Mouse (Mus musculus) intestine, postnatal 0 days (tissue): ENCODE results near the gene Rsph10b. TPM values are rescaled to one million over a fixed set of nuclear protein-coding genes. Genes with fewer than 3 reads are reported as not detected.

Experiments used
- ATAC-seq: fragments of 200-750 bp; cut with Nextera tagmentation; 2 replicates; pipeline ENCODE4 v1.8.0; 2017; ENCODE audit warnings: mild to moderate bottlenecking, moderate TSS enrichment, moderate library complexity
- H3K27ac ChIP-seq: fragments of 300-500 bp; sonication (generic); 2 replicates; pipeline ENCODE4 v1.5.1; 2014; ENCODE audit warnings: mild to moderate bottlenecking, low read depth, low read length, moderate library complexity
- H3K27me3 ChIP-seq: fragments of 300-500 bp; sonication (generic); replicated peaks from 2 replicates; pipeline ENCODE4 v1.6.1; 2014; ENCODE audit warnings: low read length, mixed read lengths; ENCODE audit not compliant: control insufficient read depth, insufficient read depth
- H3K36me3 ChIP-seq: fragments of 300-500 bp; sonication (generic); 2 replicates; pipeline ENCODE4 v1.6.1; 2014; ENCODE audit warnings: mild to moderate bottlenecking, moderate library complexity; ENCODE audit not compliant: control insufficient read depth, insufficient read depth
- H3K4me1 ChIP-seq: fragments of 300-500 bp; sonication (generic); replicated peaks from 2 replicates; pipeline ENCODE4 v1.6.1; 2014; ENCODE audit warnings: antibody characterized with exemption, low read length, mixed read lengths; ENCODE audit not compliant: control insufficient read depth, insufficient read depth
- H3K4me2 ChIP-seq: fragments of 300-500 bp; sonication (generic); replicated peaks from 2 replicates; pipeline ENCODE4 v1.6.1; 2014; ENCODE audit warnings: low read depth, mild to moderate bottlenecking, moderate library complexity
- H3K4me3 ChIP-seq: fragments of 300-500 bp; sonication (generic); 2 replicates; pipeline ENCODE4 v1.5.1; 2014; ENCODE audit warnings: low read depth, low read length
- H3K9ac ChIP-seq: fragments of 300-500 bp; sonication (generic); 2 replicates; pipeline ENCODE4 v1.6.1; 2014; ENCODE audit warnings: mild to moderate bottlenecking, low read depth, low read length
- H3K9me3 ChIP-seq: fragments of 300-500 bp; sonication (generic); 2 replicates; pipeline ENCODE4 v1.6.1; 2016; ENCODE audit warnings: mixed run types; ENCODE audit not compliant: control insufficient read depth
- CTCF ChIP-seq: sonication (generic); IDR thresholded peaks from 2 replicates; pipeline ENCODE4 v1.5.1; 2016; ENCODE audit warnings: low read depth, mild to moderate bottlenecking, control low read depth, antibody characterized with exemption, moderate library complexity
- WGBS: fragments of 180-500 bp; shearing (Covaris S2); extraction: QIAGEN DNeasy Blood & Tissue Kit; methylation state at CpG from one replicate; pipeline ENCODE4 v1.1.7; 2014; 5-methylcytosine and 5-hydroxymethylcytosine counted together
- polyA plus RNA-seq: library from polyadenylated mRNA; unstranded; fragments of >200 nt; fragmentation: Nextera tagmentation; extraction: Ambion mirVana; gene quantifications from 2 replicates; pipeline ENCODE4 v1.2.1, GENCODE M21; 2015

The Rsph10b gene
- polyA plus RNA-seq, 1 experiment from 2014 or later, result 1.5 TPM

DNA sequence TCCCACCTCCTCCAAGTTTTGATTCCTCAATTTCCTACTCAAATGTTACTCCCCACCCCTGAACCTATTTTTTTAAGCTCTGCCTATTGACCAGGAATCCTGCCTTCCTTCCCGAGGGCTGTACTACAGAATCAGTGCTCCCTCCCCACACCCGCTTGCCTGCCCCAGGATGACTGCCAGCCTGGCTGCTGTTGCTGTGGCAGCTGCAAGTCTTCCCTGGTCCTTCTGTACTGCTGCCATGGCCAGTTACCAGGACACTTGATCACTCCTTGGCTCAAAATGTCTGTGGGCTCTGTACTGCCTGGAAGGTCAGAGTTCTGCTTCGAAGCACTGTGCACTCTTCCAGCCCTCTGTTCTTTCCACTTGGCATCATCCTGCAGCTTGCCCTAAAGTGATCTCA is 30.7 kb upstream of the Rsph10b start:
- Histone ChIP-seq H3K27ac (no peak overlapping the region), H3K9me3 (no peaks in the 10 kb centered on the region), H3K4me3 (no peak overlapping the region), H3K36me3 (peaks cover 69% of the 10 kb centered on the region), H3K9ac (no peak overlapping the region), H3K27me3 (no peaks in the 10 kb centered on the region), H3K4me2 (no peak overlapping the region), H3K4me1 (no peaks in the 10 kb centered on the region)
- 77% methylated on average over 3 of the region's 3 CpGs for WGBS
- no peak for TF ChIP-seq CTCF
- ATAC-seq, result no peak

DNA sequence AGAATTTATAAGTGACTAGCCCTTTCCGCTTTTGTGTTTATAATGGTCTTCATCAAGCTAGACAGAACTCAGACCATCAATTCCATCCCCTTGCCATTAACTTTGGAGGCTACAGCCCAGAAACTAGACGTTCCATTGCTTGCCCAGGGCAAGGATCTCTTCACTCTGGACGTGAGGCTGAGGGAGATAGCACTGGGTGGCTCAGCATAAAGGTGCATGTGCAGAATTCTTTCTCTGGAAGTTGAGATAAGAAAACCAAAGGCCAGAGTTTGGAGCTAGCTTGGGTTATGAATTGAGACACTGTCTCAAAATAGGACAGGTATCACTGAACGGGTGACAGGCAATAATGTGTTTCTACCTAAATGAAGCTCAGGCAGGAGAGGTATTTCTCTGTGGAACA is 29.0 kb upstream of the Rsph10b start:
- Histone ChIP-seq H3K4me3 (no peak overlapping the region), H3K4me2 (no peak overlapping the region), H3K4me1 (no peaks in the 10 kb centered on the region; the same call in 1 of the 2 replicates), H3K27me3 (no peaks in the 10 kb centered on the region), H3K27ac (no peak overlapping the region; the same call in 1 of the 2 replicates), H3K36me3 (peaks cover 53% of the 10 kb centered on the region), H3K9me3 (no peaks in the 10 kb centered on the region), H3K9ac (no peak overlapping the region)
- no peak for TF ChIP-seq CTCF
- no peak for ATAC-seq
- WGBS, result 73% methylated on average over 4 of the region's 4 CpGs

DNA sequence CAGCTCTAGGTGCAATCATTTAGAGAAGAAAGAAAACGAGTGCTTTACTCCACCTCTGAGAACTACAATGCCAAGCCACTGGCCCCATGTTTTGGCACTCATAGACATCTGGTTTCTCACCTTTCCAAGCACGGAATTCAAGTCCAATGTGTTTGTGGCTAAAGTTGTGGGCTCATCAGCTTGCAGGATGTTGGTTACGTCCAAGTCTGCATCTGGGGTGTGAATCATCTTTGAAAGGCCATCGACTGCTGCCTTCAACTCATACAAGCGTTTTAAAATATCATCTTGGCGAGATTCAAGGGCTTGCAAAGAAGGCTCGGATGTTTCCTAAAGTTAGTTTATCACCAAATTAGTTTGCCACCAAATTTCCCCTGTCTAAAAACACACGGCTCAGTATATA is 26.4 kb upstream of the Rsph10b start:
- H3K4me1 ChIP-seq, result no peaks in the 10 kb centered on the region; the same call in 1 of the 2 replicates
- no peak overlapping the region for H3K9ac ChIP-seq
- TF ChIP-seq CTCF, result no peak
- no peak overlapping the region for H3K27ac ChIP-seq
- H3K4me2 ChIP-seq, result no peak overlapping the region
- ATAC-seq, result no peak
- H3K27me3 ChIP-seq, result no peaks in the 10 kb centered on the region
- H3K9me3 ChIP-seq, result no peaks in the 10 kb centered on the region
- WGBS, result 89% methylated on average over 8 of the region's 8 CpGs
- H3K36me3 ChIP-seq, result peaks cover 41% of the 10 kb centered on the region
- no peak overlapping the region for H3K4me3 ChIP-seq

DNA sequence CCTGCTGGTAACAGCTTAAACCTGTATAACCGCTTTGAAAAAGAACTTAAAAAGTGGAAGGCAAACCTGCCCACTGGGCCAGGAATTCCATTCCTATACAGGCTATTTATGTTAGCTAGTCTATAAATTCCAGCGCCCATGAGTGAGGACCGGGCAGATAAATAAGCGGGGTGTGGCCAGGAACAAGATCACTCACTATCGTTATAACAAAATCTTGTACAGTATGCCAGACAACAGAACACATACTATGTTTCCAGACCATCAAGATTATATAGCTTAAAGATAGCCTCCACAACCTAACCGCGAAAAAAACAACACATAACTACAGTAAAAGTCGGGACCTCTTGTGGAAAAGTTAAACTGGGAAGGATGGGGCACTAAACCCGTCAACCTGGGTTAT is 23.9 kb upstream of the Rsph10b start:
- Histone ChIP-seq H3K27ac (peak overlapping the region; percentile 82), H3K27me3 (no peaks in the 10 kb centered on the region), H3K4me2 (peak overlapping the region; percentile 90), H3K36me3 (peaks cover 16% of the 10 kb centered on the region), H3K4me1 (no peaks in the 10 kb centered on the region; the same call in 1 of the 2 replicates), H3K9ac (peak overlapping the region; percentile 65), H3K9me3 (no peaks in the 10 kb centered on the region), H3K4me3 (peak overlapping the region; percentile 62)
- WGBS, result under 1% methylated on average over 9 of the region's 9 CpGs
- no peak for TF ChIP-seq CTCF
- ATAC-seq, result peak; percentile 0; the same call in 1 of the 2 replicates

DNA sequence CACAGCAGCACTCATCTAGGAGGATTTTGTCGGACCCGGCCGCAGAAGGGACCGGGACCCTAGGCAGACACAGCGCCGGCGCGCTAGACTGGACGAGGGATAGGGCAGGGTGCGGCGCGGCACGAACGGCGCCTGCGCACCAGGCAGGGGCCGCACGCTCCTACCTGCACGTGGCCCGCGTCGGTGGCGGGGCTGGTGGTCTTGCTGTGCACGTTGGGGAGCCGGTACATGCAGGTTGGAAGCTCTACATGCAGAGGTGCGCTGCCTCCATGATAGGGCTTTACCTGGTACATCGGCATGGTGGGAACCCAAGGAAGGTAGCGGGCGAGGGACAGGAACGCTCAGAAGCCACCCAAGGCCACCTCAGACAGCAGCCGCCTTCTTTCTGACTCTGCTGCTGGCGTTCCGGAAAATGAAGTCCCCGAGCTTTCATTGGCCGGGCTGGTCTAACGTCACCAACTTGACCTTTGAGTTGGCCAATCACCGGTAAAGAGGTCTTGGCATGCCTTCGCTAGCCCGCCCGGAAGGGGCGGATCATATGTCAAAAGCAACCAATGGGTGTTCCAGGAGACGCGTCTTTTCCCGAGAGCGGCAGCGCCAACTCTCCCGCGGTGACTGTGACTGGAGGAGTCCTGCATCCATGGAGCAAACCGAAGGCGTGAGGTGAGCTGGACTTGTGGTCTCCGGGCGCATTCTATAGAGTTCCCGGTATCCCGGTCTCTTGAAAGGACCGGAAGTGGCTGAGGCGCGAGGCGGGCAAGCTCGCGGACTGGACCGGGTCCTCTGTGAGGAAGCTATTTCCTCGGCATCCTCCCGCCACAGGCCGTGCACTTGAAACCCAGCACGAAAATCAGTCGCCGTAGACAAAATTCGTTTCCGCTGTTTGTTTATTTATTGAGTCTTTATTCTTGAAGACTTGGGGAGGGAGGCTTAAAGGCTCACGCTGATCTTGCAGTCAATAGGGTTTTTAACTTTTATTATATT is 23.1 kb upstream of the Rsph10b start, which contains the start of the genes Aimp2 and Pms2:
Gene Aimp2 (minus strand): TSS at position 431 of the 984 bp plus-strand sequence.
Gene Pms2 (plus strand): TSS at position 548 of the 984 bp plus-strand sequence.
- Histone ChIP-seq H3K27ac (peak within 1 kb of the TSS; percentile 82), H3K4me2 (peak within 1 kb of the TSS; percentile 90), H3K36me3 (peaks cover 8% of the 10 kb centered on the region), H3K4me1 (no peaks in the 10 kb centered on the region; the same call in 1 of the 2 replicates), H3K27me3 (no peaks in the 10 kb centered on the region), H3K9ac (peak within 1 kb of the TSS; percentile 65), H3K9me3 (no peaks in the 10 kb centered on the region), H3K4me3 (peak within 1 kb of the TSS; percentile 62)
- under 1% methylated on average over 70 of the region's 70 CpGs for WGBS
- ATAC-seq, result peak; percentile 99
- TF ChIP-seq CTCF, result no peak

DNA sequence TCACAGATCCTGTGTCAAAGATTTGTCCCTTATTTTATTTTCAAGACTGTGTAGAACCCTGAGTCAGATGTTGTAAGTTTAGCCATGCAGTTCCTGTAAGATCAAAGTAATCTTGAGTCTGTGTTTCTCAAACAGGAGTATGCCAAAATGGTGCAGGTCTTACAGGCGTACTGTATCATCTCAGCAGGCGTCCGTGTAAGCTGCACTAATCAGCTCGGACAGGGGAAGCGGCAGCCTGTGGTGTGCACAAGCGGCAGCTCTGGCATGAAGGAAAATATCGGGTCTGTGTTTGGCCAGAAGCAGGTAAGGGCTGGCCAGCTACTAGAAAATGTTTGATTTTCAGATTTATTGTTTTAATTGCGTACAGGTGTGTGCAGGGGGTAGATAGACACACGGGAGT is 16.6 kb upstream of the Rsph10b start:
- TF ChIP-seq CTCF, result no peak
- H3K27me3 ChIP-seq, result no peaks in the 10 kb centered on the region
- no peak overlapping the region for H3K4me2 ChIP-seq
- peaks cover 14% of the 10 kb centered on the region for H3K36me3 ChIP-seq
- H3K9ac ChIP-seq, result no peak overlapping the region
- no peaks in the 10 kb centered on the region for H3K4me1 ChIP-seq
- 88% methylated on average over 9 of the region's 9 CpGs for WGBS
- no peak overlapping the region for H3K4me3 ChIP-seq
- no peak overlapping the region for H3K27ac ChIP-seq
- ATAC-seq, result no peak
- H3K9me3 ChIP-seq, result no peaks in the 10 kb centered on the region
